Mouse (Mus musculus) ovary, postnatal 14 days (tissue): ENCODE results near the gene Usp34.
A peak's percentile ranks its signal among the peaks of the same experiment; 100 is the strongest.
"Not testable (repeated sequence)": the region's sequence is repeated elsewhere in the genome, so short reads cannot be mapped to it uniquely, and the experiment has no call there.

Experiments
- DNase-seq: peaks from one replicate; pipeline ENCODE4 v3.0.0; 2022; ENCODE audit warnings: low spot score

Gene Usp34

GRCm38 (mm10) chr11:23306764-23307565, at the start of gene Usp34:
Gene Usp34 (plus strand): TSS chr11:23306895.
- peak; percentile 46 for DNase-seq

- no peak for DNase-seq
Measured at GRCm38 (mm10) chr11:23259073-23259472, 47.6 kb upstream of the Usp34 start.

GRCm38 (mm10) chr11:23259481-23259880, 47.2 kb upstream of the Usp34 start:
- no peak for DNase-seq

- DNase-seq, result no peak
Measured at GRCm38 (mm10) chr11:23260186-23260585, 46.5 kb upstream of the Usp34 start.

GRCm38 (mm10) chr11:23261490-23261889, 45.2 kb upstream of the Usp34 start:
- no peak for DNase-seq

- no peak for DNase-seq
Measured at GRCm38 (mm10) chr11:23264949-23265348, 41.7 kb upstream of the Usp34 start.

- DNase-seq, result peak; percentile 33
Measured at GRCm38 (mm10) chr11:23271770-23272724, 34.6 kb upstream of the Usp34 start.

GRCm38 (mm10) chr11:23275780-23276179, 30.9 kb upstream of the Usp34 start:
- no peak for DNase-seq

- no peak for DNase-seq
Measured at GRCm38 (mm10) chr11:23284469-23284868, 22.2 kb upstream of the Usp34 start.

GRCm38 (mm10) chr11:23288866-23289265, 17.8 kb upstream of the Usp34 start:
- DNase-seq, result not testable (repeated sequence)

GRCm38 (mm10) chr11:23297379-23297778, 9.3 kb upstream of the Usp34 start:
- DNase-seq, result no peak

GRCm38 (mm10) chr11:23298301-23298700, 8.4 kb upstream of the Usp34 start:
- no peak for DNase-seq

- DNase-seq, result no peak
Measured at GRCm38 (mm10) chr11:23299910-23300309, 6.8 kb upstream of the Usp34 start.

GRCm38 (mm10) chr11:23303126-23303525, 3.6 kb upstream of the Usp34 start:
- DNase-seq, result no peak

- not testable (repeated sequence) for DNase-seq
Measured at GRCm38 (mm10) chr11:23305101-23305672, 1.5 kb upstream of the Usp34 start.

GRCm38 (mm10) chr11:23305673-23306608, 754 bp upstream of the Usp34 start:
- peak; percentile 92 for DNase-seq

- DNase-seq, result no peak
Measured at GRCm38 (mm10) chr11:23307566-23307920, 848 bp downstream of the Usp34 start.

- DNase-seq, result no peak
Measured at GRCm38 (mm10) chr11:23313496-23313895, 6.8 kb downstream of the Usp34 start.

- no peak for DNase-seq
Measured at GRCm38 (mm10) chr11:23329413-23329812, 22.7 kb downstream of the Usp34 start.

- no peak for DNase-seq
Measured at GRCm38 (mm10) chr11:23332136-23332535, 25.4 kb downstream of the Usp34 start.

GRCm38 (mm10) chr11:23335160-23335559, 28.5 kb downstream of the Usp34 start:
- DNase-seq, result no peak
